Mouse (Mus musculus) lung, adult 2 months (tissue): Measurements from ENCODE around the gene Cdx2.

Experiments used
- CTCF ChIP-seq: fragments of 200-500 bp; IDR thresholded peaks from 2 replicates; pipeline ENCODE4 v1.5.1; 2011; ENCODE audit warnings: mild to moderate bottlenecking, low read length, control low read depth; ENCODE audit not compliant: insufficient read depth
- POLR2A ChIP-seq: fragments of 200-500 bp; IDR thresholded peaks from 2 replicates; pipeline ENCODE4 v1.6.1; 2011; ENCODE audit warnings: low read depth, mild to moderate bottlenecking, control low read depth, low read length, borderline replicate concordance; ENCODE audit errors: extremely low read depth

GRCm38 (mm10) chr5:147300917-147301780, 5.9 kb downstream of the Cdx2 start:
- TF ChIP-seq CTCF (no peak), POLR2A (no peak)
